Mouse (Mus musculus): Measurements from ENCODE around the gene Ogn. TPM values are rescaled to one million over a fixed set of nuclear protein-coding genes. Genes with fewer than 3 reads are reported as not detected.

The Ogn gene
- polyA plus RNA-seq, 2 experiments = 135 to 276 TPM

- H3K36me3 ChIP-seq (ENCODE audit: control insufficient read depth, insufficient read depth, low read length) = peaks cover 8% of the 10 kb centered on the region; the same call in 1 of the 2 replicates
- peaks cover 11% of the 10 kb centered on the region; the same call in 1 of the 2 replicates for H3K4me1 ChIP-seq (ENCODE audit: control insufficient read depth, insufficient read depth, low read length)
- peak overlapping the region; percentile 72 for H3K4me3 ChIP-seq (replicated peaks; ENCODE audit: low read length)
- ATAC-seq (ENCODE audit: low FRiP score, low read depth) (peak; percentile 77), DNase-seq (ENCODE audit: low spot score) (peak; percentile 52)
- H3K27ac ChIP-seq (replicated peaks; ENCODE audit: low read depth, low read length) = no peak overlapping the region
- TF ChIP-seq POLR2A (IDR thresholded peaks at IDR 0.05; ENCODE audit: borderline replicate concordance, extremely low read depth, insufficient read depth, insufficient read length) = 0 out of 2 replicates have a peak, but pooled peaks have one; percentile 11
- peak overlapping the region; percentile 57 for H3K9ac ChIP-seq (ENCODE audit: low read depth, low read length, severe bottlenecking)
- WGBS = under 1% methylated on average over 16 of the region's 16 CpGs
- peak overlapping the region; percentile 73 for H3K4me2 ChIP-seq (replicated peaks; ENCODE audit: low read depth, low read length, severe bottlenecking)
- H3K27me3 ChIP-seq (ENCODE audit: control insufficient read depth, insufficient read depth, low read length) = no peaks in the 10 kb centered on the region
- H3K9me3 ChIP-seq (ENCODE audit: control insufficient read depth, low read length) = no peaks in the 10 kb centered on the region
Observed at GRCm38 (mm10) chr13:49653180-49653541, 45.3 kb downstream of the Ogn start.

Other genes with a start within 250 kb of the Ogn start
- 9.0 and 9.8 TPM in 2 replicates for gene Ippk, start 186.8 kb upstream of the Ogn start, polyA plus RNA-seq (2012; rRNA removed)
- 14.3 and 14.5 TPM in 2 replicates for gene Ippk, start 186.8 kb upstream of the Ogn start, polyA plus RNA-seq (2014; fragmentation: Nextera tagmentation; extraction: Ambion mirVana)
- gene Tes3-ps, start 114.7 kb upstream of the Ogn start, polyA plus RNA-seq (2012; rRNA removed) = 0.15 and 0.20 TPM in 2 replicates
- 0.58 and 0.91 TPM in 2 replicates for gene Tes3-ps, start 114.7 kb upstream of the Ogn start, polyA plus RNA-seq (2014; fragmentation: Nextera tagmentation; extraction: Ambion mirVana)
- 3.4 and 4.6 TPM in 2 replicates for gene Ecm2, start 103.2 kb upstream of the Ogn start, polyA plus RNA-seq (2012; rRNA removed)
- 2.5 and 2.8 TPM in 2 replicates for gene Ecm2, start 103.2 kb upstream of the Ogn start, polyA plus RNA-seq (2014; fragmentation: Nextera tagmentation; extraction: Ambion mirVana)
- 57.9 and 76.8 TPM in 2 replicates for gene Aspn, start 63.6 kb upstream of the Ogn start, polyA plus RNA-seq (2012; rRNA removed)
- 106 and 120 TPM in 2 replicates for gene Aspn, start 63.6 kb upstream of the Ogn start, polyA plus RNA-seq (2014; fragmentation: Nextera tagmentation; extraction: Ambion mirVana)
- gene Omd, start 25.6 kb upstream of the Ogn start, polyA plus RNA-seq (2012; rRNA removed) = 4.1 and 5.4 TPM in 2 replicates
- gene Omd, start 25.6 kb upstream of the Ogn start, polyA plus RNA-seq (2014; fragmentation: Nextera tagmentation; extraction: Ambion mirVana) = 7.8 and 8.5 TPM in 2 replicates
- 5.9 and 9.8 TPM in 2 replicates for gene Cenpp, start 44.7 kb downstream of the Ogn start, polyA plus RNA-seq (2012; rRNA removed)
- gene Cenpp, start 44.7 kb downstream of the Ogn start, polyA plus RNA-seq (2014; fragmentation: Nextera tagmentation; extraction: Ambion mirVana) = 21.8 and 22.2 TPM in 2 replicates
- gene Nol8, start 45.0 kb downstream of the Ogn start, polyA plus RNA-seq (2012; rRNA removed) = 6.6 and 9.8 TPM in 2 replicates
- gene Nol8, start 45.0 kb downstream of the Ogn start, polyA plus RNA-seq (2014; fragmentation: Nextera tagmentation; extraction: Ambion mirVana) = 12.2 and 13.6 TPM in 2 replicates
- gene Iars, start 74.1 kb downstream of the Ogn start, polyA plus RNA-seq (2012; rRNA removed) = 54.9 and 61.8 TPM in 2 replicates
- gene Iars, start 74.1 kb downstream of the Ogn start, polyA plus RNA-seq (2014; fragmentation: Nextera tagmentation; extraction: Ambion mirVana) = 68.3 and 73.1 TPM in 2 replicates
- gene Gm30302, start 191.0 kb downstream of the Ogn start, polyA plus RNA-seq (2012; rRNA removed) = not detected in 2 replicates
- gene Gm30302, start 191.0 kb downstream of the Ogn start, polyA plus RNA-seq (2014; fragmentation: Nextera tagmentation; extraction: Ambion mirVana) = not detected in 2 replicates